Mouse (Mus musculus): ENCODE data around the gene Acads. TPM values are rescaled to one million over a fixed set of nuclear protein-coding genes. Genes with fewer than 3 reads are reported as not detected.

Acads gene
- 40.4 TPM for polyA plus RNA-seq (2017; shearing (Covaris generic))

DNA sequence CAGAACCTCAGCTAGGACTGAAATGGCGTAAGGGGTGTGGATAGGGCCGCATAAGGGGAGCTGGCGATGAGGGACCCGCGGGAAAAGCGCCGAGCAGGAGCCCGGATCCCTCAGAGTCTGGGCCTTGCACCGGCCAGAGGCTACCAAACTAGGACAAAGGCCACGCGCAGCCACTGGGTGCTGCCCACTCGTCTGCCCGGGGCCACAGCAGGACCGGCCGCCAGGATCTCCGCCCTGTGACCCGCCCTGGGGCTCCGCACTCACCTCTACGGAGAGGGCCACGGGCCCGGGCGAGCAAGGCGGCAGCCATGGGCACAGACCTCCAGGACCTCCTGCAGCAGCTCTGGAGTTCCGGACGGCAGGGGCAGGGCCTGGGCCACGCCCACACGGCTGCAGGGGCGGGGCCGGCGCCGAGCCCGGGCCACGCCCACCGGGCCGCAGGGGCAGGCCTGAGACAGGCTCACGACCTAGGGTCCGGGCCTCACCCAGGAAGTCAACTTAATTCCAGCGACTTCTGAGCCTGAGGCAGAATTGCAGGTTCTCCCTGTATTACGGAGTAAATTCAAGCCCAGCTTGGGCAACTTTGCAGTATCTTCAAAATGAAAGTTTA lies at the start of gene Acads:
TSS of gene Acads (minus strand) at position 386 of the 610 bp plus-strand sequence.

GRCm38 (mm10) chr5:115158040-115158983 lies 39.2 kb upstream of the Acads start, which contains the start of gene Mlec:
Gene Mlec, minus strand, starts transcription at chr5:115158179.

DNA sequence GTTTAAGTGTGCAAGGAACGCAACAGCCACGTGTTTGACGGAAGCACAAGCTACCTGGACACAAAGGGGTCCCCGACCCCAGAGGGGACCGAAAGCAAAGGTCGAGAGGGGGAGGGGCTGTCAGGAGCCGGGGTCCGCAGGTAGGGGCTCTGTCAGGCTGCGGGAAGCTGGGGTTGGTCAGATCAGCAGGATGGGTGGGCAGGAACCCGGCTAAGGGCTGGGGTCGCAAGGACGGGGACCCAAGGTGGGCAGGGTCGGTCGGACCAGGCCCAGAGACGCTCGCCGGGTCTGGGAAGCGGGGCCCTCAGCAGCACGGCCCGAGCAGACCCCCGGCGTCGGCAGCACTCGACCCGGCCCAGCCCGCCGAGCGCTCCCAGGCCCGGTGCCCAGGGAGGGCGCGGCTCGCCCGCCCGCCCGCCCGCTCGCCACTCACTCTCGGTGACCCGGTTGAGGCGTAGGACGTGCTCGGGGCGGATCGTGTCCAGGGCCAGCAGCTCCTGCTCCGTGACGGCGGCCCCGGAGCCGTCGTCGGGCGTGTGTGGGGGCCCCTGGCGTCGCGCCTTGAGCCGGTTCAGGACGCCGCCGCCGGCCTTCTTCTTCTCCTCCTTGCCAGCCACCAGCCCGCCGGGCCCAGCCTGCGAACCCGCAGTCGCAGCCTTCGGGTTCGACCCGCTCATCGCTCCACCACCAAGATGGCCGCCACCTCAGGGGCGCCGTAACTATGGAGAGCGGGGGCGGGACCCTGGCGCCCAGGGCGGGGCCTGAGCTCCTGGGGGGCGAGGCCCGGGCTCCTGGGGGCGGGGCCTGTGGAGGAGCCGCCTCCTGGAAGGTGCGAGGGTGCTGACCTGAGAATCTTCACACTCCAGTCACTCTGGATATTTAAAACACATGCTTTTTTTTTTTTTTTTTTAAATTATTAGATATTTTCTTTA lies 15.4 kb upstream of the Acads start, which contains the start of gene Unc119b:
TSS of gene Unc119b (minus strand) at position 742 of the 932 bp plus-strand sequence.

DNA sequence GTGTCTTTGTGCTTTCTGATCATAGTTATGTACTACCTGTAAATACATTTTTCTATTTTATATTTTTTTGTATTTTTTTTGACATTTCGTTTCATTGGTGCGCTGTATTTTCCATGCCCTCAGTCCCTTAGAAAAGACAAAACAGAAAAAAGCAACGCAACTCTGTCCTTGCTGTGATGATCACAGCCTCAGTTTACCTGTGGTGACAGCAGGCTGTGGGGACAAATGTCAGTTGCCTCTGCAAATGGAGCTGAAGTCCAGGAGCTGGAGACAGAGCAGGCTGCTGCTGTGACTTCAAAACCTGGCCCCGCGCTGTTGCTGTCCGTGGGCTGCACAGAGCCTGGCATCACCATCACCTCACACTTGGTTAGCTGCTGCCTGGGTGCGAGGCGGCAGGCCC lies 21.0 kb downstream of the Acads start, which contains the start of gene Gm10401:
TSS of gene Gm10401 (minus strand) at position 101 of the 400 bp plus-strand sequence.

Other genes starting within 250 kb of the Acads start
- gene Oasl2, start 222.4 kb downstream of the Acads start, polyA plus RNA-seq (2017; shearing (Covaris generic)): 27.2 TPM
- gene Oasl1, start 196.1 kb downstream of the Acads start, polyA plus RNA-seq (2017; shearing (Covaris generic)): 11.9 TPM
- 56.7 TPM for gene 2210016L21Rik, start 177.2 kb downstream of the Acads start, polyA plus RNA-seq (2017; shearing (Covaris generic))
- gene Hnf1a, start 148.3 kb downstream of the Acads start, polyA plus RNA-seq (2017; shearing (Covaris generic)): not detected
- gene Sppl3, start 108.2 kb downstream of the Acads start, polyA plus RNA-seq (2017; shearing (Covaris generic)): 3.1 TPM
- 1.5 TPM for gene Gm10401, start 21.1 kb downstream of the Acads start, polyA plus RNA-seq (2017; shearing (Covaris generic))
- 43.7 TPM for gene Unc119b, start 15.6 kb upstream of the Acads start, polyA plus RNA-seq (2017; shearing (Covaris generic))
- gene Mlec, start 38.8 kb upstream of the Acads start, polyA plus RNA-seq (2017; shearing (Covaris generic)): 66.1 TPM
- gene Cabp1, start 75.0 kb upstream of the Acads start, polyA plus RNA-seq (2017; shearing (Covaris generic)): not detected
- 114 TPM for gene Pop5, start 116.5 kb upstream of the Acads start, polyA plus RNA-seq (2017; shearing (Covaris generic))
- 24.5 TPM for gene Rnf10, start 153.6 kb upstream of the Acads start, polyA plus RNA-seq (2017; shearing (Covaris generic))
- gene Coq5, start 160.3 kb upstream of the Acads start, polyA plus RNA-seq (2017; shearing (Covaris generic)): 43.9 TPM
- 707 TPM for gene Dynll1, start 181.7 kb upstream of the Acads start, polyA plus RNA-seq (2017; shearing (Covaris generic))
- gene Srsf9, start 207.8 kb upstream of the Acads start, polyA plus RNA-seq (2017; shearing (Covaris generic)): 13.3 TPM
- 19.3 TPM for gene Gatc, start 221.8 kb upstream of the Acads start, polyA plus RNA-seq (2017; shearing (Covaris generic))
- 58.1 TPM for gene Triap1, start 221.9 kb upstream of the Acads start, polyA plus RNA-seq (2017; shearing (Covaris generic))
- gene Cox6a1, start 229.6 kb upstream of the Acads start, polyA plus RNA-seq (2017; shearing (Covaris generic)): 558 TPM